Mouse (Mus musculus): ENCODE results near the gene Gm20388.
A peak's percentile ranks its signal among the peaks of the same experiment; 100 is the strongest.

Gm20388 gene

GRCm38 (mm10) chr8:120191633-120192032, 281.0 kb downstream of the Gm20388 start:
- DNase-seq (ENCODE audit: low spot score in 2 of 2) = no peak

DNA sequence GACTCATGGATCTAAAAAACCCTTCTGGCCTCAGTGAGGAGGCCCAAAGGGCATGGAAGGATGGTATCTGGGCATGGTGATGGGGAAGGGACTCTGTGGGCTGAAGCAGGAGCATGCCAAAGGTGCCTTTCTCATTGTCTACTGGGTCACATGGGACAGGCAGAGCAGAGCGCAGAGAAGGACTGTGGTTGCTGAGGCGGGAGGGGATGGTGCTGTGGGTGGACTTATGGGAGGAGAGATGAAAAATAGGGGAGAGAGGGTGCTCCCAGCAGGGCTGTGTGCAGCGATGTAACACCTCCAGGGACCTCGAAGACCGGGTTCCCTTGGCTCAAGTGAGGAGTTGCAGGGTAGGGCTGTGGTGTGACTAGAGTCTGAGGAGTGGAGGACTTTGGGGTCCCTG, 281.5 kb downstream of the Gm20388 start:
- no peak for DNase-seq (ENCODE audit: low spot score in 2 of 2)

GRCm38 (mm10) chr8:120201351-120201750, 290.7 kb downstream of the Gm20388 start:
- no peak for DNase-seq (ENCODE audit: low spot score in 2 of 2)

- DNase-seq (ENCODE audit: low spot score in 2 of 2) = no peak
These were observed 291.9 kb downstream of the Gm20388 start for GRCm38 (mm10) chr8:120202546-120202945.

DNA sequence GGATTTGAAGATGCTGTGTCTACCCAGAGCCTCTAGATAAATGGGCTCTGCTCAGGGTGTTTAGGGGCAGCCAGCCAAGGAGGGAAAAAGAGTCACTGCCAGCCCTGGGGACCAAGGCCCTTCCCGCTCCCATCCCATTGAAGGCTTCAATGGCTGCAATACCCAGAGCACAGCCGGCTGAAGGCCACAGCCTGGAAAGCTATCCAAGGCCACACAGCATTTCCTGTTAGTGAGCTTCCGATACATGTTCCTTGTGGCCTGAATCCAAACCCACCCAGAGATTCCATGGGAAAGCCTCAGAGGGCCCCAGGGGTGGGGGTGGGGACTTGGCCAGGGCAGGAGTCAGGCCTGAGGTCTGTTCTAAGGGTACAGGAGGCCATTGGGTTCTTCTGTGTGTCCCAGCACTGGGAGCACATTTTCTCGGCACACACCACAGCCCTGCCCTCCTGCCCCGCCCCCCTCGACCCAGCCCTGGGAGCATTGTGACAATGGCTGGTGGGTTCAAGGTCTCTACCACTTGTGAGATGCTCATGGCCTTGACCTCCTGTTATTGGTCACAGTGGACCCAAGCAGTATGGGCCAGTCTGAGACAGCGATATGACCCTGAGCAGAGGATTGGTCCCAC, 294.2 kb downstream of the Gm20388 start:
- peak; percentile 79 to 91 for DNase-seq (ENCODE audit: low spot score in 2 of 2)

DNA sequence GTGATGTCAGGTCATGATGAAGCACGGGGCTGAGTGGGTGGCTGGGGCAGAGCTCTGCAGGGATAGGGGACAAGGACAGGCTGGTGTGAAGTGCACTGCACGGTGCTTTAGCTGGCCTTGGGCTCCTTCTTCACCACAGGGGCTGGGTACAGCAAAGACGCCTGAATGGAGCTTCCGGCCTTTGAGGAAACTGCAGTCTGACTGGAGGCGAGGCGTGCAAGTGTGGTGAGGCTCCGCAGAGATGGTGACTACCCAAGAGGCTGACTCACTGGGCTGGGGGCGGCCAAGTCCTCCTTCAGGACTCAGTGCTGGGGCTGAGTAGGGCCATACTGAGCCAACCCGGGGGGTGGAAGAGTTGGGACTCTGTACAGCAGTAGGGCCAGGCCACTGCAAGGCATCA, 295.3 kb downstream of the Gm20388 start:
- no peak for DNase-seq (ENCODE audit: low spot score in 2 of 2)

- no peak for DNase-seq (ENCODE audit: low spot score in 2 of 2)
These were observed 296.7 kb downstream of the Gm20388 start for GRCm38 (mm10) chr8:120207364-120207763.

DNA sequence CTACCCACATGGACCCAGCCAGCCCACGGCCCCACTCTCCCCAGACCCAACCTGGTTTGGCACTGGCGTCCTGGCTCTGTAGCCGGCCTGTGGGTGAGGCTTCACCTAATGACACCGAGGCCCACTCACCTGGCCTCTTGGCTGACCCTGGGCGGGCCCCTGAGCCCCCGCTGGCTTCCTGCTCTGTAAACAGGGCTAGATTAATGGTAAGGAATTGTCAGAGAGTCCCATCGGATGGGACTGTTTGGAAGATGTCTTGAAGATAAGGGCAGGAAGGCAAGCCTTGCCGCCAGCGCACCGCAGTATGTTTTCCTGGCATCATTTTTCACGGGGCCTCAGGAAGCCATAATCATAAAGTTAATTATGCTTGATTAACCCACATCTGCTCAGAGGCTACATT, 297.5 kb downstream of the Gm20388 start:
- no peak for DNase-seq (ENCODE audit: low spot score in 2 of 2)

- DNase-seq (ENCODE audit: low spot score in 2 of 2) = no peak
These were observed 300.7 kb downstream of the Gm20388 start for GRCm38 (mm10) chr8:120211345-120211744.

- no peak for DNase-seq (ENCODE audit: low spot score in 2 of 2)
These were observed 302.0 kb downstream of the Gm20388 start for GRCm38 (mm10) chr8:120212596-120212995.

- DNase-seq (ENCODE audit: low spot score in 2 of 2) = no peak
These were observed 302.6 kb downstream of the Gm20388 start for GRCm38 (mm10) chr8:120213229-120213628.

DNA sequence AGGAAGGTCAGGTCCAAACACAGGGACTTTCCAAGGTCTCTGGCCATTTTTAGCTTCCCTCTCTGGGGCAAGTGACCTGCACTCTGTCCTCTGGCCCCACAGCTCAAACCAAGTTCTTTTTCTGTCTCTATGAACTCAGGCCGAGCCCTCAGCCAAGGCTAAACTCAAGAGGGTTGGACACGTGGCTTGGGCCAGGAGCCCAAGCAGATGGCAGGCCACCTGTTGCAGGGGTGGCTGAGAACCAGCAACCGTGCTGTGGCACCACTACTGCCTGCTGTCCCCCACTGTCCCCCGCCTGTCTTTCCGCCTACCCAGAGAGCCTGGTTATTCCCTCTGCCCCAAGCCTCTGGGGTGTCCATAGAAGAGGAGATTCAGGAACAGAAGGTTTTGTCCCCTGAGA, 303.3 kb downstream of the Gm20388 start:
- DNase-seq (ENCODE audit: low spot score in 2 of 2) = peak in 1 of 2 experiments; percentile 83

GRCm38 (mm10) chr8:120215416-120216141, 304.9 kb downstream of the Gm20388 start:
- peak; percentile 77 to 81 for DNase-seq (ENCODE audit: low spot score in 2 of 2)

GRCm38 (mm10) chr8:120216855-120217830, 306.5 kb downstream of the Gm20388 start:
- DNase-seq (ENCODE audit: low spot score in 2 of 2) = peak; percentile 56 to 75

- DNase-seq (ENCODE audit: low spot score in 2 of 2) = no peak
These were observed 311.9 kb downstream of the Gm20388 start for GRCm38 (mm10) chr8:120222548-120222947.

DNA sequence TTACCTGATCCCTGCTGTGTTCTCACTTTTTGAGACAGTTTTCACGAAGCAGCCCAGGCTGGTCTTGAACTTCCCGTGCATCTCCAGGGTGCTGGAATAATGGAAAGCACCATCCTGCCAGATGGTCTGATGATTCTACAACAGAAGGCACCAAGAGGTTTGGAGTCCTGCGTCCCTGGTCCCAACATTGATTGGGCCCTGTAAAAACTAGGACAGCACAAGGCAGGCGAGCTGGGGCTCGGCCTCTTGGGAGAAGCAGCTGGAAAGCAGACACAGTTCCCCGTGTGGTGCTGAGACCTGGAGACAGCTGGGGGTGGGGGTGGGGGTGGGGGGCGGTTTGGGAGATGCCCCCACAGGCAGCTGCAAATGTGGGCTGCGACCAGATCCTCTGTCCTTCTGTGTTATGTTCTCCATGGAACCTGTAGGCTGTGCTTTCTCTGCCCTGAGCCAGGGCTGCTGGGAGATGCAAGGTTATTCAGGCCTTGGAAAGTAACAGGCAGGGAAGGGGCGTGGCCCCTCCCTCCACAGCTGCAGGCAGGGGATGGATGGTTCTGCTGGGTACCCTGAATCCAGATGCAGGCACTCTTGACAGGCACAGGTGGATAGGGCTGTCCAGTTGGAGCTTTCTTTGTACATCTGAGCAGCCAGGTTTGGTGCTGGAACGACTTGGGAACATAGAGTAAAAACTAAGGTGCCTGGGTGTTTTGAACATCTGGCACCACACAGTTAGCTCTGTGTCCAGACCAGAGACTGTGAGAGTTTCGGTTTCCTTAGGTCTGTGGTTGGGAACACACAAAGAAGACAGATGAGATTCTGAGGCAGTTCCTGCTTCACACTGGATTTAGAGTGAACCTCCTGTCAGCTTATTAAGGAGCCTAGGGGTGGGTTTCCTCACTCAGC, 314.1 kb downstream of the Gm20388 start:
- no peak for DNase-seq (ENCODE audit: low spot score in 2 of 2)

GRCm38 (mm10) chr8:120225421-120226151, 314.9 kb downstream of the Gm20388 start:
- no peak for DNase-seq (ENCODE audit: low spot score in 2 of 2)

DNA sequence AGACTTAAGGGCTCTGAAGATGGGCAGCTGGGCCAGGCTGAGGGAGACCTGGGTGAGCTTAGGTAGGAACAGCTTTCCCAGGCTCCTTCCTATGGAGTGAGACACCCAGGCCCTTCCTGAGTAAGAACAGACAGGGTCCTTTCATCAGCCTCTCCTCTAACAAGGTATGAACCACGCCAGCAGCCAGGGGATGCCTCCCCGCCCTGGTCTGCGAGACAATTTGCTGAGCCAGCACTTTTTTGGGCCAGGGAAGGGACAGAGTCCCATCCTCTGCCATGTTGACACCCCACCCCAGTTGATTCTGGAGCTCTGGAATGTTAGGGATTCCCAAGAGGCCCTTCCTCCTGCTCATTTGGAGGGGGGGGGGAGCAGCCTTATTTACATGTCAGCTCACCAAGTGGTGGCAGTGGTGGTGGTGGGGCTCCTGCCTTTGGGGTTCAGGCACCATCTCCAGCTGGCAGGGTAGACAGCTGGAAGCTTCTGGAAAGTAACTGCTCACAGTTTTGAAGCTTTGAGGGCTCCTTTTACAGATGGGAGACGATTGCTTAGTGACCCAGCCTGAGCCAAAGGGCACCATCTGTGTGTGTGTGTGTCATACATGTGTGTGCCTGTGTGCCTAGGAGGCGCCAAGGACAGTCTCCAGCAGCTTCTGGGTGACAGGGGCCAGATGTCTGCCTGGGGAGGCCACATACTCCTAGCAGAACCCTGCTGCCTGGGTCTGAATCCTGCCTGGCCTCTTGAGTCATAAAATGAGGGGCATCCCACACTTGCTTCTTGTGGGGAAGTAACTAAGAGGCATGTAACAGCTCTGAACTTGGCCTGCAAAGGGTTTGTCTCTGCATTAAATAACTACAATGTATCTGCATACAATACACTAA, 316.3 kb downstream of the Gm20388 start:
- DNase-seq (ENCODE audit: low spot score in 2 of 2) = no peak

DNA sequence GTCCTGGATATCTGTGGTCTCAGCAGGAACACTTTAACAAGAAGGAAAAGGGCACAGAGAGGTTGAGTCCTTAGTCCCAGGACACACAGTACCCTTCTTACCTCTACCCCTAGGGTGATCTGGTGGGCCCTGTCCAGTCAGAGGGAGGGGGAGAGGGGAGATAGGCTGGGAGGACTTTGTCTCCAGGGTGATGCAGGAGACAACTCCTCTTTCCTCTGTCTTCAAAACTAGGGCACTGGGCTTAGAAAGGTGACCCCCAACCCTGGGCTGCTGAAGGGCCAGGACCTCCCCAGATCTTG, 316.9 kb downstream of the Gm20388 start:
- no peak for DNase-seq (ENCODE audit: low spot score in 2 of 2)

All from heart, adult 9 months (tissue).